Mouse (Mus musculus): Measurements from ENCODE around the gene Cbr2.

The Cbr2 gene

GRCm38 (mm10) chr11:120710672-120711071 is 21.2 kb downstream of the Cbr2 start:
- DNase-seq (ENCODE audit: low read depth) = no peak

GRCm38 (mm10) chr11:120709551-120709950 is 22.4 kb downstream of the Cbr2 start:
- DNase-seq (ENCODE audit: low read depth) = no peak

- DNase-seq (ENCODE audit: low read depth) = no peak
These were observed 23.9 kb downstream of the Cbr2 start for GRCm38 (mm10) chr11:120707969-120708368.

GRCm38 (mm10) chr11:120707225-120707624 is 24.7 kb downstream of the Cbr2 start:
- DNase-seq (ENCODE audit: low read depth) = no peak

- DNase-seq (ENCODE audit: low read depth) = no peak
These were observed 25.8 kb downstream of the Cbr2 start for GRCm38 (mm10) chr11:120706120-120706519.

GRCm38 (mm10) chr11:120704486-120705325 is 27.2 kb downstream of the Cbr2 start:
- DNase-seq (ENCODE audit: low read depth) = no peak

- peak; percentile 48 for DNase-seq (ENCODE audit: low read depth)
These were observed 28.0 kb downstream of the Cbr2 start for GRCm38 (mm10) chr11:120703696-120704454.

- peak; percentile 96 for DNase-seq (ENCODE audit: low read depth)
These were observed 34.2 kb downstream of the Cbr2 start for GRCm38 (mm10) chr11:120697741-120698140.

GRCm38 (mm10) chr11:120696568-120696967 is 35.3 kb downstream of the Cbr2 start:
- no peak for DNase-seq (ENCODE audit: low read depth)

- no peak for DNase-seq (ENCODE audit: low read depth)
These were observed 36.3 kb downstream of the Cbr2 start for GRCm38 (mm10) chr11:120695641-120696040.

- no peak for DNase-seq (ENCODE audit: low read depth)
These were observed 36.7 kb downstream of the Cbr2 start for GRCm38 (mm10) chr11:120695184-120695583.

- DNase-seq (ENCODE audit: low read depth) = no peak
These were observed 38.5 kb downstream of the Cbr2 start for GRCm38 (mm10) chr11:120693461-120693860.

- no peak for DNase-seq (ENCODE audit: low read depth)
These were observed 39.4 kb downstream of the Cbr2 start for GRCm38 (mm10) chr11:120692471-120693011.

- DNase-seq (ENCODE audit: low read depth) = no peak
These were observed 42.5 kb downstream of the Cbr2 start for GRCm38 (mm10) chr11:120689365-120689764.

- DNase-seq (ENCODE audit: low read depth) = no peak
These were observed 45.2 kb downstream of the Cbr2 start for GRCm38 (mm10) chr11:120686650-120687272.

GRCm38 (mm10) chr11:120684660-120685059 is 47.3 kb downstream of the Cbr2 start:
- no peak for DNase-seq (ENCODE audit: low read depth)

- no peak for DNase-seq (ENCODE audit: low read depth)
These were observed 47.8 kb downstream of the Cbr2 start for GRCm38 (mm10) chr11:120684086-120684485.

GRCm38 (mm10) chr11:120683536-120683935 is 48.4 kb downstream of the Cbr2 start:
- DNase-seq (ENCODE audit: low read depth) = no peak

- DNase-seq (ENCODE audit: low read depth) = no peak
These were observed 49.2 kb downstream of the Cbr2 start for GRCm38 (mm10) chr11:120682683-120683082.

- DNase-seq (ENCODE audit: low read depth) = no peak
These were observed 52.0 kb downstream of the Cbr2 start for GRCm38 (mm10) chr11:120679909-120680308.

Measured in fibroblast of lung, adult 2 months (primary cell).